Mouse (Mus musculus) ovary, postnatal 10 days (tissue): ENCODE data around the gene 9130023H24Rik.
A peak's percentile ranks its signal among the peaks of the same experiment; 100 is the strongest.

Experiments used
- DNase-seq: peaks from one replicate; pipeline ENCODE4 v3.0.0; 2022; ENCODE audit warnings: low spot score

9130023H24Rik gene

DNA sequence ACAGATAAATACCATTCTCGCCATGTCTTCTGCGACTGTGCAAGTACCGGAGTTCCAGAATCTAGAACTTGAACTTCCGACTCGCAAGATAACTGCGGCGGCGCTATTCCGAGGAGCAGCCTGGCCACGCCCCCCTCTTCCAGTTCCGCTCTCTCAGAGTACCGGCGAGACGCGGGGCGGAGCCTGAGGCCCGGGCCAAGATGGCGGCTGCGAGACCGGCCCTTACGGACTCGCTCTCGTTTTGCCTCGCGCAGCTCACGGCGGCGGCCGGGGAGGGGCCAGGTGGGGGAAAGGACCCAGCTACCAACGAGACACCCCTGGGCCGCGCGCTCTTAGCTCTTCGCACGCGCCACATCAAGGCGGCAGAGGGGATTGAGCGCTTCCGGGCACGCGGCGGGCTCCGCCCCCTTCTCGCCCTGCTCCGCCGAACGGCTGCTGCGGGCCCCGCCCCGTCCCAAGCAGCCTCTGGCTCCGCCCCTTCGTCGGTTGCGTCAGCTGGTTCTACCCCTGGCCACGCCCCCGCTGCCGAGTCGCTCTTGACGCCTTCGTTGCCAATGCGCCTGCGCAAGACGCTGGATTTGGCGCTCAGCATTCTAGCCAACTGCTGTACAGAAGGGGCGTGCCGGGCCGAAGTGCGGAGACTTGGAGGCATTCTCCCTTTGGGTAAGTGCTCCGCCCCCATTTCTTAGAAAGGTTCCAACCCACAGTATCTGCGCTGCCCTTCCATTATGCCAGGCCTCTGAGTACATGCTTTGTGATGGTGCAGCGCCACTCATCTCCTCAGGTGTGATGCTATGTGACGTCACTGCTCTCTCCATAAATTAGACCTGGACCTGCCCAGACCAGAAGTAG lies at the start of gene 9130023H24Rik:
Gene 9130023H24Rik, minus strand, starts transcription at position 105 of the 852 bp plus-strand sequence.
- peak; percentile 99 for DNase-seq

DNA sequence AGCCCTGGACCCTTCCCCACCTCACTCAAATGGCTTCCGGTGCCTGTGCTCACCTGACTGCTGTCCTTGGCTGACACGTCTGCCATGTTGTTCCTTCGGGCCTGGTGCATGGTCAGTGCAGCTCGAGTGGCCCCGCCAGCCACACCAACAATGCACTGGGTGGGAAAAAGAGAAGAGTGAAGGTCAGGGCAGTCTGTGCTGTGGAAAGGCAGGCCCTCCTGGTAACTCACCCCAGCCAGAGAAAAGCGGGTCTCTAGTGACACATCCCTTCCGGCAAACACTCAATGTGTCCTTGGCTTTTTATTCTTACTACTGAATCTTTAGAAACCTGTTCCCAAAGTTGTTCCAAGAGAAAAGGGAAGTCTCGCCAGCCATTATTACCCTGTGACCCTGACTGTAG lies 47.2 kb upstream of the 9130023H24Rik start:
- no peak for DNase-seq

DNA sequence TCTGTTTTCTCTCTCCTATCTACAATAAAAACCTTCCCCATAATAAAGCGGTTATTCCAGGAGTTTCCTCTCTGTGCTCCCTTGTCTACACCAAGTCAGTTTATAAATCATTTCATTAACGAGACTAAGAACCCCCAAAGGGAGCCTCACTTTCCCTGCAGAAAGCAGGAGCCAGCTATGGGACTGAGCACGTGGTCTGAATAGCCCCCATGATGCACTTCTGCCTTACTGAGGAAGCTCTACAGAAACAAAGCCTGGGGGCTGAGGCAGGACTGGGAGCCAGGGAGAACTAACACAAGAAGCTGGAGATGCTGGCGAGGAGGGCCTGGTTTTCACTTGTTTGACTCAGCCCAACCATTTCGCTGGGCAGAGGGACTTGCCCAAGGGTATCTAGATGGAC lies 46.2 kb upstream of the 9130023H24Rik start:
- DNase-seq, result no peak

DNA sequence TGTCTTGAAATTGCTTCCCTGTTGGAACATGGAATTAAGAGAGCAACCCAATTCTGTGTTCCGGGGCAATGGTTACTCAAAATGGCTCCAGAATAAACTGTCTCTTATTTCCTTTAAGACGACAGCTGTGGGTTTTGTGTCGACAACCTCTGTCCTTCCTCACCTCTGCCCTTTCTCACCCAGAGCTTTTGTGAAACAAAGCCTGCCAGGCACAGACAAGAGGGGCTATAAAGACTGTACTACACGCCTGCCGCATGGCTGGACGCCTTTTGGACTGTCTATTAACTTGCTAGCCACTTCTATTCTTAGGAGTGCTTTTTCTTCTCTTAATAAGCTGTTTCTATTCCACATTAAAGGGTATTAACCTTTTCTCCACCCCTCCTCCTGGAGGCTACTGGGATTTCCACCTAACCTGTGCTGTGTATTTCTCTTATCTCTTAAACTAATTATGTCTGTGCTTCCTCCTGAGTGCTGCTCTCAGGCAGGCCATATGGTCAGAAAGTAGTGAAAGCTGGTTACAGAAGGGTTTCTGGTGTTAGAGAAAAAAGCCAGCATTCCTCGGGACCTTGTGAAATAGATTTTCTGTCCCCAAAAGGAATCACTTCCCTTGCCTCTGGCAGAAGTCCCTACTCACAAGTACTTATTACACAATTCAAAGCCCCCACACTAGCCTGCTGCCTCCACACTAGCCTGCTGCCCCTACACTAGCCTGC lies 44.9 kb upstream of the 9130023H24Rik start:
- DNase-seq, result no peak

DNA sequence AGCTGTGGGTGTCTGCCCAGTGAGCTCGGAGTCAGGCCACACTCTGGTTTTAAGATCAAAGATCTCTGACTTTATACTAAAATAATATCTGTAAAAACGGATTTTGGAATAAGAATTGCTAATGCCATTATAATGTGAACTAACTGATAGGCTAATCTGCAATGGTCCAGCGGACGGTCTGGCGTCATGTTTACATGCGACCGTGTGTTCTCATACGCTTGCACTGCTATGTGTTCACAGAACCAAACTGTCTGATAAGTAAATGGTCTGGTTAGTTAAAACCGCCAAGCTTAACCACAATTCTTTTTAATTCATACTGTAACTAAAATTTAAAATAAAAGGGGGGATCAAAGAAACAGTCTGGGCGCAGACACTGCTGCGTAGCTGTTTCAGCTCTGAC lies 43.9 kb upstream of the 9130023H24Rik start:
- DNase-seq, result no peak

DNA sequence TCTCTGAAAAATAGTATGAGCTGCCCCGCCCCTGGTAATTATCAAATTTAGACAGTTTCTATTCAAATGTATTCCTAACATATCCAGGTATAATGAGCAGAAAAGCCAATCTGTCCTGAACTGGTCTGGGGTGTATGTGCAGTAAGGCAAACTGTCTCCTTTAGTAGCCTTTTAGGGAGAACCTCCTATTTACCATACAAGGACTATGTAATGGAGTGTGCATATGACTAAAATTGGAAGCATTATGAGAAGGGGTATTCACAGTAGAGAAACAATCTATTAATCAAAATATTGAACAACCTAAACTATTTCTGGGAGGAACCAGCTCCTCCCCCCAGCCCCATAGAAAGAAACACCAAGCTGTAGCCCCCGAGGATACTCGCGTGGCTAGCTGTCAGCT lies 41.9 kb upstream of the 9130023H24Rik start:
- DNase-seq, result no peak

DNA sequence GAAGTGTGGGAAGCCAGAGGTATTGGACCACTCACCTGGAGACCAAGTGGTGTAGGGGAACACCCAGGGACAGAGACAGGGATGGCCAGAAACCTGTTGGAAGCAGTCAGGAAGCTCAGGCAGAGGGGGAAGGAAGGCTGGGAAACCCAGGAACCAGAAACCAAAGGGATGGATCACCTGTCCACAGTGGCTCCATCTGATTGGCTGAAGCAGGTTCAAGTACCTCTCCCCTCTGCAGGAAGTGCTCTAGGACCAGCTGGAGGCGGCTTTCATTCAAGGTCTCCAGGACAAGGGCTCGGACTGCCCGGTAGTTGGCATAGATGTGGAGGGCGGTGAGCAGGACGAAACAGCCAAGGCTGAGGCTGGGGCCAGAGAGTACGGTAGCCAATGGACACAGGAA lies 38.2 kb upstream of the 9130023H24Rik start:
- DNase-seq, result no peak

DNA sequence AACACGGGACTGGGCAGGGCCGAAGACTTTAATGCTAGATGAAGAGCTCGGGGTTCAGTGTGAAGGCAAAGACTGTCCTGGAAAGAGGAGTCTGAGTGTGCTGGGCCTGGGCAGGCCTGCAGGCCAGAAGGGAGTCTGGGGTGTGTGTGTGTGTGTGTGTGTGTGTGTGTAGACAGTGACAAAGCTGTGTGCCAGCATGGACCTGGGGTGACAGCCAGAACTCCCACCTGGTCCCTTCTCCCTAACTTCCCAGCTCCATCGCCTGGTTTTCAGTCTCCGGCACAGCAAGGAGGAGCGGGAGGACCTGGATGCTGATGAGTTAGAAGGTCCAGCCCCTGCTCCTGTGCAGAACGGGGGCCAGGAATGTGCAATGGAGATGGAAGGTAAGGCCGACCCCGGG lies 33.7 kb upstream of the 9130023H24Rik start:
- DNase-seq, result no peak

DNA sequence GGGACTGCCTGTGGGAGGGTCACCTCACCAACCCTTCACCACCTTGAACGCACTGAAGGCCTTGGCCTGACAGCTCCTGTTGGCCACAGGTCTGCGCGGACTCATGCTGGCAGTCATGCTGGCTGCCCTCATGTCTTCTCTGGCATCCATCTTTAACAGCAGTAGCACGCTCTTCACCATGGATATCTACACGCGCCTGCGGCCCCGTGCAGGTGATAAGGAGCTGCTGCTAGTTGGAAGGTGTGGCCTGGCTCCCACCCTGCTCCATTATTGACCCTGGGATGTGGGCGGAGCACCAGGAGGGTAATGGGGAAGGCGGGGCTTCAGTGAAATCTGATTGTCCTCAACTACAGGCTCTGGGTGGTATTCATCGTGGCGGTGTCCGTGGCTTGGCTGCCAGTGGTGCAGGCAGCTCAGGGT lies 32.6 kb upstream of the 9130023H24Rik start:
- no peak for DNase-seq

DNA sequence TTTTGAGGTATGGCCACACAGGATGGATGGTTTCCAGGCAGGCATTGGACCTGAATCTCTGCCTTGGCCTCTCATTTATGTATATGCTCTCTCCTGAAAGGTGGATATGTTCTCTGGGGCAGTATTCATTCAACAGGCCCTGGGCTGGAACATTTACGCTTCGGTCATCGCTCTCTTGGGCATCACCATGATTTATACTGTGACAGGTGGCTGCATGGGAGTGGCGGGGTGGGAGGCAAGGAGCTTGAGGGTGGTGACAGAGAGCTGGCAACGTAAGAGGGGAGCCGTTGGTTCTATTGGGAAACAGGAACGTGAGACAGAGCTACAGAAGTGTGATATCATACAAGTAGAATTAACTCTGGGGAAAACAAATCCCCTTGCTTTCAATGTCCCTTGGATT lies 30.0 kb upstream of the 9130023H24Rik start:
- DNase-seq, result no peak

DNA sequence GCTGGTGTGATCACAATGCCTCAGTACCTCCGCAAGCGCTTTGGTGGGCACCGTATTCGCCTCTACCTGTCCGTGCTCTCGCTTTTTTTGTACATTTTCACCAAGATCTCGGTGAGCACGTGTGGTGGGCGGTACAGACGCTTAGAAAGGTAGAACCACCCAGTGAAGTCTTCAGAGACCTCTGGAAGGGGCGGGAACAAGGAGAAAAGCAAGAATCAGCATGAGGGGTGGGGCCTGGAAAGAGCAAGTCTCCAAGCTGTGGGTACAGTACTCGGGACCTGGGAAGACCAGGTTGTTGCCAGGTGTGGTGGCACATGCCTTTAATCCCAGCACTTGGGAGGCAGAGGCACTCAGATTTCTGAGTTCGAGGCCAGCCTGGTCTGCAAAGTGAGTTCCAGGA lies 29.6 kb upstream of the 9130023H24Rik start:
- no peak for DNase-seq

DNA sequence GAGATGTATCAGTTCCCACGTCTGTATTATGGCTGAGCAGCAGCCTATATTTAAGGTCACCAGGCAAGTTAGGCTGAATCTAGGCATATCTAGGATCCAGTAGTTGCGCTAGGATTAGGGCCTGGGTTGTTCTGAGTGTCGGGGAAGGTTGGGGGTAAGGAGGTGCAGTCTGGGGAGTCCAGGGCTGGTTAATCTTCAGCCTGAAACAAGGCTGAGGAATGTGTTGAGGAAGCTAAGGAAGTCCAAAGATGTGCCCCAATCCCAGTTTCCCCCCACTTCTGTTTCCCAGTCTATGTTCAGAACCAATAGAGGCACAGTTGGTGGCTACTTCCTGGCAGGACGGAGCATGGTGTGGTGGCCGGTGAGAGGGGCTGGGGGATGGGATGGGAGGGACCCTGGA lies 28.2 kb upstream of the 9130023H24Rik start:
- no peak for DNase-seq

DNA sequence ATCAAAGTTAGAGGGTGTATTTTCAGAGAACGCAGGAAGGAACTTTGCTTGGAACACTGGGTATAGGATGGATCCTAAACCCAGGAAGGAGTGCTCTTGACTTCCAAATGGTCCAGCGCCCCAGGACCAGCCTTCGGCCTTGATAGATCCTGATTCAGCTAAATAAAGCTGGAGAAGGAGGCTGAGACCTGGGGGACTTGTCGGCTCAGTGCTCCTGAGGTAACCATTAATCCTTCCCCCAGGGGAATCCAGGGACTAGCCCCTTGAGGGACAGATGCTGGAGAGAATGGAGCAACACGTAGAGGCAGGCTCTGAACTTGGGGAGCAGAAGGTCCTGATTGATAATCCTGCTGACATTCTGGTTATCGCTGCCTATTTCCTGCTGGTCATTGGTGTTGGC lies 27.6 kb upstream of the 9130023H24Rik start, which contains the start of gene Slc5a2:
Gene Slc5a2, plus strand, starts transcription at position 247 of the 400 bp plus-strand sequence.
- no peak for DNase-seq

DNA sequence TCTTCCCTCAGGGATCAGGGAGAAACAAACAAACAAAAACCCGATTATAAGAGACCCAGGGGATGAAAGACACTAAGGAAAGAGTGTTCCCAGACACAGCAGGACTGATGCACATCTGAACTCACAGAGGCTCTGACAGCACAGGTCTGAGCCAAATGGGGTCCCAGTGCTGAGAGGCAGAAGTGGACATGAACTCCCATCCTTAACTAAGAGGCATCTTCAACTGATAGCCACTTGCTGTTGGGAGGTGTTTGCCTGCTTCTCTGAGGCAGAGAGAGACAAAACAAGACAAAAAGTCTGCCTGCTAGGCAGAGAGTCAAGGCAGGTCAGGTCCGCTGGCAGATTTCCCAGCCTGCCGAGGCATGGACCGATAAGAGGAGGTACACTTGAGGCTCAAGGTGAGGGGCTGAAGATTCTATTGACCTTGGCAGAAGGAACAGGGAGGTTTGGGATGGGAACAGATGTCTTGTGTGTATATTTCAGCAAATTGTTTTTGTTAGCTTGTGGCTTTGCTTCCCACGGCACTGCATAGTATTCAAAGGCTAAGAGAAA lies 19.0 kb upstream of the 9130023H24Rik start:
- DNase-seq, result no peak

DNA sequence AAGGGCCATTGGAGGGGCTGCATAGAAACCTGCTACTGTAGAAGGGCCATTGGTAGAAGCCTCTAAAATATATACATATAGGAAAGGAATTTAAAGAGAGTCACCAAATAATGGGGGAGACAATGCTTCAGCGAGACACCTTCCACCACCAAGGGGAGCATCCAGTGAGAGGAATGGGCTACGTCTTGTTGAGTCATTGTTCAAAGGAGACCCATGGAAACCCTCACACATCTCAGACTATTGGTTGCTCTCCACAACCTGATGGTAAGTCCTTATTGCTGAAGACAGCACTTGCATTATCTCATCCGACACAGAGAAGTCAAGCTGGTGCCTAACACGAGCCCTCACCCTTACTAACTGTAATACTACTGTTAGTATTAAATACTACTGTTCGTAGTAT lies 17.9 kb upstream of the 9130023H24Rik start:
- no peak for DNase-seq

DNA sequence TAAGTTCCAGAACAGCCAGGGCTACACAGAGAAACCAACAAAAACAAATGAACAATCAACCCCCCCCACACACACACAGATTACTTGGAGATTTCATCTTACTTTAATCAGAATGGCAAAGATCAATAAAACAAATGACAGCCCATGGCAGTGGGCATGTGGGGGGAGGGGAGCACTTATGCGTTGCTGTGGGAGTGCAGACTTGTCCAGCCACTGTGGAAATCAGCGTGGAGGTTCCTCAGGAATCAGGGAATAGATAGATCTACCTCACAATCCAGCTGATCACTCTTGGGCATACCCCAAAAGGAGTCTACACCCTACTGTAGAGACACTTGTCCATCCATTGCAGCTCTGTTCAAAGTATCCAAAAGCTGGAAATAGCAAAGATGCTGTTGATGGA lies 17.1 kb upstream of the 9130023H24Rik start:
- DNase-seq, result no peak

DNA sequence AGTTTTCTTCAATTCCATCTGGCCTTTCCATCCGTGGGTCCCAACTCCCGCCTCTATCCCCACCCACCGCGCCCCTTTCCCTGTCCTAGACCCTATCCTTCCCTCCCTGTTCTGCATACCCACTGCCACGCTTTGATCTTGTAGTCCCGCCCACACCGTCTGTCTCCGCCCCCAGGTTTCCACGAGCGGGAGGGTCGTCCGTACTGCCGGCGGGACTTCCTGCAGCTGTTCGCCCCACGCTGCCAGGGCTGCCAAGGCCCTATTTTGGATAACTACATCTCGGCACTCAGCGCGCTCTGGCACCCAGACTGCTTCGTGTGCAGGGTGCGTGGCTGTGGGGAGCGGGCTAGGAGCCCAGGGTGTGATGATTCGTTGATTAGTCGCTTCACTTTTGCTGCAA lies 14.8 kb upstream of the 9130023H24Rik start:
- DNase-seq, result no peak

DNA sequence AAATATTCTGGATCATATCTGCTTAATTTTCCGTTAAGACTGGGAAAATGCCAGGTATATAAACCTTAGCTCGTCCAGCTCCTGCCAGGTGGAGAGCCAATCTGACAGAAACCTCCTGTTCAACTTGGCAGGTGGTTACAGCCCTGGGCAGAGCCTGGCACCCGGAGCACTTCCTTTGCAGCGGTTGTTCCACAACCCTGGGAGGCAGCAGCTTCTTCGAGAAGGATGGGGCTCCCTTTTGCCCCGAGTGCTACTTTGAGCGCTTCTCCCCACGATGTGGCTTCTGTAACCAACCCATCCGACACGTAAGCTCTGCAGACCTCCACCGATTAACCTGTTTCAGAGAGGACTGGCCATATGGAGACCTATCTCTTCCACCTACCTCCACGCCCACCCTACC lies 14.1 kb upstream of the 9130023H24Rik start:
- no peak for DNase-seq

DNA sequence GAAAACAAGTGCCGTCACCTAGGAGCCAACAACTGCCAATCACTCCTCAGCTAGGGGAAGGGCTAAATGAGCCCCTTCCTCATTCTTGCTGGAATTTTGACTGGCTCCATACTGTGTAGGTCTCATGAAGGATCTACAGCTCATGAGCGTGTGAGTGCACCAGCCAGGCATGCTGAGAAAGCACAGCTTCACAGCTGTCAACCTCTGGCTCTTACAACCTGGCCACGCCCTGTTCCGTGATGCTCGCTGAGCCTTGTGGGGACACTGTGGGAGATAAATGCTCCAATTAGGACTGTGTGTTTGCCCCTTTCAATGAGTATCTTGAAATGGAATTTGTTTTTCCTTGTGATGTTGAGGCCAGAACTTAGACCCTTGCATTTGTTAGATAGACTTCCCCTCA lies 12.2 kb upstream of the 9130023H24Rik start:
- no peak for DNase-seq

DNA sequence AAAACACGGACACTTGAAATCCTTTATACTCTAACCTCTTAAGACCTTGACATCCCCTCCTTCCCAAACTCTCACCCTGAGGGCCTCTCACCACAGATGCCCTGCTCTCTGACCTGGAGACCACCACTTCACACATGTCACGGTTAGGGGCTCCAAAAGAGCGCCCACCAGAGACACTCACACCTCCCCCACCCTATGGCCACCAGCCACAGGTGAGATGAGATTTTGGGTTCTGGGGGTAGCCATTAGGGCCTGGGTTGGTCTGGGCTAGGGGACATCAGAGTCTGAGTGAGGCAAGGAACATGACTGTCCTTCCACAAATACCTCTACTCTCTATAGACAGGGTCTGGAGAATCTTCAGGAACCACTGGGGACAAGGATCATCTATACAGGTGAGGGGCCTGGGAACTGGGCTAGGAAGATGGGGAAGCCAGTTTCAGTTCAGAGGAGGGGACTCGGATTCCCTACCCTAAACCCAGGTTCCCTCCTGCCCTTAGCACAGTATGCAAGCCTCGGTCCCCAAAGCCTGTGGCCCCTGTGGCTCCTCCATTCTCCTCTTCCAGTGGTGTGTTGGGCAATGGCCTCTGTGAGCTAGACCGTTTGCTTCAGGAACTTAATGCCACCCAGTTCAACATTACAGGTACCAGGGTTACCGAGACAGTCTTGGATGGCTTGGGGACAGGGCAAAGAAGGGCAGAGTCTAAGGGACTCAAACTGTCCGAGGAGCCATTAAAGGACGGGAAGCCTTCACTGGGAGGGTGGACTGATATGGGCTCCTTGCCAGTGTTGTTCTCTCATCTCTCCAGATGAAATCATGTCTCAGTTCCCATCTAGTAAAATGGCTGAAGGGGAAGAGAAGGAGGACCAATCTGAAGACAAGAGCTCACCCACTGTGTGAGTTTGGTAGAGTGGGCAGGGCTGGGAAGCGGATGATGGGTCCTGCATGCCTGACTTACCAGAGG lies 10.5 kb upstream of the 9130023H24Rik start:
- no peak for DNase-seq

DNA sequence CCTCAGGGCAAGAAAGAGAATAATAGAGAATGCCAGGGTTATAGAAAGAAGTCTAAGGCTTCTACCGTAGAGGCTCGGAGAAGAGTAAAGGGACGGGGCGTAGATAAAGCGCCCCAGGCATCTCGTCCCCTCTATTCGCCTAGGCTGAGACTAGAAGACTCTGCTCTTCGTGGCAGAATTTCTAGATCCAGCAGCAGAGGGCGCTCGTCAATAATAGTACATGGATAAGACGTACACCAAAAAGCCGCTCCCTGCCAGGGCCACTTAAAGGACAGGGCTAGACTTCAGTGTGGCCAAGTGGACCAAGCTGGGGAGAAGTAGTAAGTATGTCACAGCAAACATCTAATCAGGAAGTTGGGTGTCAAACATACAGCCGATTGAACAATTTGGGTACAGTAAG lies 9.6 kb upstream of the 9130023H24Rik start:
- peak; percentile 64 for DNase-seq
